Mouse (Mus musculus) liver, embryonic 14.5 days (tissue): ENCODE measurements around the gene Foxn3. TPM values are rescaled to one million over a fixed set of nuclear protein-coding genes. Genes with fewer than 3 reads are reported as not detected.

Experiments
- ATAC-seq: fragments of 200-750 bp; cut with Nextera tagmentation; 2 replicates; pipeline ENCODE4 v1.8.0; 2017; ENCODE audit warnings: moderate number of reproducible peaks, mild to moderate bottlenecking, moderate library complexity; ENCODE audit not compliant: insufficient read depth
- DNase-seq, 3 experiments: peaks; one replicate each; pipeline ENCODE4 v3.0.0-alpha.2; 2012 to 2013; ENCODE audit warnings: low read depth in 3 of 3, low spot score in 3 of 3
- H3K27ac ChIP-seq: fragments of 300-500 bp; sonication (generic); 2 replicates; pipeline ENCODE4 v1.5.1; 2014; ENCODE audit warnings: moderate library complexity, mild to moderate bottlenecking, control low read depth, inconsistent platforms
- H3K27me3 ChIP-seq: fragments of 300-500 bp; sonication (generic); 2 replicates; pipeline ENCODE4 v1.6.1; 2014; ENCODE audit warnings: mild to moderate bottlenecking, low read length, moderate library complexity; ENCODE audit not compliant: control insufficient read depth, insufficient read depth
- H3K36me3 ChIP-seq: fragments of 300-500 bp; sonication (generic); replicated peaks from 2 replicates; pipeline ENCODE4 v1.6.1; 2014; ENCODE audit warnings: low read depth; ENCODE audit not compliant: control insufficient read depth, insufficient read depth
- H3K4me1 ChIP-seq, 2 experiments: fragments of 200-500 bp in 1 of 2; fragments of 300-500 bp in 1 of 2; sonication (generic) in 1 of 2; replicated peaks; 2 replicates each; pipeline ENCODE4 v1.6.1; 2012 to 2014; ENCODE audit warnings: antibody characterized with exemption in 1 of 2, inconsistent platforms in 1 of 2, low read length in 1 of 2; ENCODE audit not compliant: control insufficient read depth in 2 of 2, insufficient read depth in 2 of 2
- H3K4me2 ChIP-seq: fragments of 300-500 bp; sonication (generic); 2 replicates; pipeline ENCODE4 v1.6.1; 2014; ENCODE audit warnings: low read depth, mild to moderate bottlenecking, control low read depth, moderate library complexity
- H3K4me3 ChIP-seq, 2 experiments: fragments of 200-500 bp in 1 of 2; fragments of 300-500 bp in 1 of 2; sonication (generic) in 1 of 2; 2 replicates each; pipeline ENCODE4 v1.5.1; 2012 to 2014; ENCODE audit warnings: low read depth in 2 of 2, low read length in 2 of 2, mild to moderate bottlenecking in 2 of 2, control low read depth in 1 of 2, inconsistent platforms in 1 of 2, moderate library complexity in 1 of 2; ENCODE audit not compliant: insufficient read depth in 1 of 2
- H3K9ac ChIP-seq: fragments of 300-500 bp; sonication (generic); replicated peaks from 2 replicates; pipeline ENCODE4 v1.6.1; 2014; ENCODE audit warnings: mild to moderate bottlenecking, control low read depth, moderate library complexity
- H3K9me3 ChIP-seq: fragments of 300-500 bp; sonication (generic); 2 replicates; pipeline ENCODE4 v1.6.1; 2016; ENCODE audit warnings: low read length, mixed read lengths; ENCODE audit not compliant: control insufficient read depth
- CTCF ChIP-seq: IDR thresholded peaks from 2 replicates; pipeline ENCODE4 v1.5.1; 2016; ENCODE audit warnings: antibody characterized with exemption, low read depth, control low read depth
- EP300 ChIP-seq: IDR thresholded peaks from 2 replicates; pipeline ENCODE4 v1.6.1; 2016; ENCODE audit warnings: antibody characterized with exemption, low read depth
- WGBS: fragments of 180-500 bp; shearing (Covaris S2); extraction: QIAGEN DNeasy Blood & Tissue Kit; methylation state at CpG from one replicate; pipeline ENCODE4 v1.1.7; 2014; ENCODE audit not compliant: insufficient replicate concordance; 5-methylcytosine and 5-hydroxymethylcytosine counted together
- polyA plus RNA-seq, 2 experiments: library from polyadenylated mRNA; depleted of rRNA in 1 of 2; stranded (reverse) in 1 of 2; unstranded in 1 of 2; fragments of >200 nt; fragmentation: Nextera tagmentation in 1 of 2; extraction: Ambion mirVana in 1 of 2; gene quantifications; 2 replicates each; pipeline versions ENCODE4 v1.2.1 to v1.2.3; 2012 to 2014

Gene Foxn3
- polyA plus RNA-seq, 2 experiments, result 2.7 to 13.6 TPM

- no peaks in the 10 kb centered on the region for H3K27me3 ChIP-seq
- ATAC-seq (peak; percentile 45; the same call in 1 of the 2 replicates), DNase-seq (no peak)
- H3K4me3 ChIP-seq, result no peak overlapping the region
- H3K27ac ChIP-seq, result no peak overlapping the region
- H3K9ac ChIP-seq, result no peak overlapping the region
- peak overlapping the region; percentile 40 for H3K4me2 ChIP-seq
- peaks cover 16 to 28% of the 10 kb centered on the region in 2 experiments for H3K4me1 ChIP-seq
- H3K36me3 ChIP-seq, result no peaks in the 10 kb centered on the region
- TF ChIP-seq EP300 (no peak), CTCF (no peak)
- 73% methylated on average over 3 of the region's 3 CpGs for WGBS
- no peaks in the 10 kb centered on the region for H3K9me3 ChIP-seq
These were observed 242.4 kb downstream of the Foxn3 start for GRCm38 (mm10) chr12:99320966-99321496.

DNA sequence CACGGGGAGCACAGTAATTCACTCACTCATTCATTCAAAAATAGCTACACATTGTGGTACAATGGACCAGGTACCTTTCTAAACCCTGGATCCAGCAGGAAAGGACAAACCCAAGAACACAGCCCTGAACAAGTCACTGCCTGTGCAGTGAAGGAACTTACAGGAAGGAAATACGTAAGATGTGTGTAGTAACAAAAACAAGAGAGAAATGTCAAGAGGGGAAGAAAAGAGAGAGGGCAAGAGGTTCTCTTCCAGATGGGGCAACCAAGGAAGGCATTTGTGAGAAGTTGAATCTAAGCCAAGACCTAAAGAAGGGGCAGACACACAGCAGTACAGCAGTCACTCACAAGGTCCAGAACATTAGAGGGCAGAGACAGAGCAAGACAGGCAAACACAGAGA is 243.5 kb downstream of the Foxn3 start:
- no peaks in the 10 kb centered on the region for H3K9me3 ChIP-seq
- 61% methylated on average over 2 of the region's 2 CpGs for WGBS
- peaks cover 16 to 26% of the 10 kb centered on the region in 2 experiments for H3K4me1 ChIP-seq
- H3K36me3 ChIP-seq, result no peaks in the 10 kb centered on the region
- H3K27me3 ChIP-seq, result no peaks in the 10 kb centered on the region
- DNase-seq (no peak), ATAC-seq (no peak)
- TF ChIP-seq CTCF (no peak), EP300 (no peak)
- H3K27ac ChIP-seq, result no peak overlapping the region
- no peak overlapping the region for H3K4me3 ChIP-seq
- H3K9ac ChIP-seq, result no peak overlapping the region
- H3K4me2 ChIP-seq, result no peak overlapping the region

- Histone ChIP-seq H3K27ac (no peak overlapping the region), H3K27me3 (no peaks in the 10 kb centered on the region), H3K9ac (no peak overlapping the region), H3K4me1 (peaks cover 16 to 28% of the 10 kb centered on the region in 2 experiments), H3K9me3 (no peaks in the 10 kb centered on the region), H3K4me3 (no peak overlapping the region), H3K36me3 (no peaks in the 10 kb centered on the region), H3K4me2 (no peak overlapping the region)
- no peak for ATAC-seq
- TF ChIP-seq EP300 (no peak), CTCF (no peak)
- 70% methylated on average over 5 of the region's 5 CpGs for WGBS
- no peak for DNase-seq
These were observed 244.2 kb downstream of the Foxn3 start for GRCm38 (mm10) chr12:99319171-99319570.

DNA sequence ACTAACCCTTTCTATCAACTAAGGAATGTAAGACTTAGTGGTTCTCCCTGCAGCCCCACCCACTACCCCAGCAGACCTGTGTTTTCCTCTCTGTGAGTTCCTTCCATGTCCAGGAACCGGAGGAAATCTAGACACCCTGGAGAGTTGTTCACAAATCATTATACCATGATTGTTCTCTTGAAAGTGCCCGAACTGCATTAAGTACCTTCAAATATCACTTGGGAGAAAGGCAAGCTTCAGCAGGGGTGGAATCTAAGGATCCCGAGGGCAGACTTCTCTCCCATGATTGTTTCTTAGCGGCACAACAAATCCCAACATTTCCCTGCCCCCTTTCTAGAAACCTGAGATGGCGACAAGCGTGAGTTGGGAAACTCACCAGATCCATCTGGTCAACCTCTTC is 247.5 kb downstream of the Foxn3 start:
- 76% methylated on average over 6 of the region's 6 CpGs for WGBS
- no peak for ATAC-seq
- DNase-seq, result no peak
- no peak overlapping the region for H3K4me3 ChIP-seq
- TF ChIP-seq EP300, result no peak
- no peak for TF ChIP-seq CTCF
- no peak overlapping the region for H3K4me2 ChIP-seq
- no peaks in the 10 kb centered on the region for H3K36me3 ChIP-seq
- H3K9me3 ChIP-seq, result no peaks in the 10 kb centered on the region
- peaks cover under 1 to 9% of the 10 kb centered on the region in 2 experiments for H3K4me1 ChIP-seq
- H3K27ac ChIP-seq, result no peak overlapping the region
- H3K9ac ChIP-seq, result no peak overlapping the region
- H3K27me3 ChIP-seq, result no peaks in the 10 kb centered on the region

DNA sequence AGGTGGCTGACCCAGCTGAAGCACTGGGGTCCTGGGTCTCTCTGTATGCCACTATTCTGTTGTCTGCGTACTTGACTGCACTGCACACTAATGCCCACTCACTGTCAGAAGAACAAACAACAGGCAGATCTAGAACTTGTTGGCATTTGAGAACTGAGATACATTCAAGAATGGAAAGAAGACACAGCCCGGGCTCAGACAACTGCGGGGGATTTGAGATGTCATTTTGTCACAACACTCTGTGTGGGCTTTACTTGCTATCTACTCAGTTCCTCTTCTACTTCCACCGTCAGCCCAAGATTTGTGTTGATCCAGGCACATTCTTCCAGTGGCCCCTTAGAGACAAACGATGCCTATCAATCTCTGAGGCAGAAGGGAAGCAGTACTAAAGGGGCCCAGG is 248.6 kb downstream of the Foxn3 start:
- Histone ChIP-seq H3K27ac (no peak overlapping the region), H3K9ac (no peak overlapping the region), H3K4me1 (peaks cover 0 to 4% of the 10 kb centered on the region in 2 experiments; a peak in 2 of 4 replicates), H3K27me3 (no peaks in the 10 kb centered on the region), H3K36me3 (no peaks in the 10 kb centered on the region), H3K9me3 (no peaks in the 10 kb centered on the region), H3K4me3 (no peak overlapping the region), H3K4me2 (no peak overlapping the region)
- ATAC-seq (no peak), DNase-seq (no peak)
- TF ChIP-seq EP300, result no peak
- WGBS, result 40% methylated on average over 5 of the region's 5 CpGs
